Mouse (Mus musculus): ENCODE data around the gene Rab10. TPM values are rescaled to one million over a fixed set of nuclear protein-coding genes. Genes with fewer than 3 reads are reported as not detected.

The Rab10 gene
- 30.7 and 44.9 TPM in 2 replicates for polyA plus RNA-seq (2012; rRNA removed)

DNA sequence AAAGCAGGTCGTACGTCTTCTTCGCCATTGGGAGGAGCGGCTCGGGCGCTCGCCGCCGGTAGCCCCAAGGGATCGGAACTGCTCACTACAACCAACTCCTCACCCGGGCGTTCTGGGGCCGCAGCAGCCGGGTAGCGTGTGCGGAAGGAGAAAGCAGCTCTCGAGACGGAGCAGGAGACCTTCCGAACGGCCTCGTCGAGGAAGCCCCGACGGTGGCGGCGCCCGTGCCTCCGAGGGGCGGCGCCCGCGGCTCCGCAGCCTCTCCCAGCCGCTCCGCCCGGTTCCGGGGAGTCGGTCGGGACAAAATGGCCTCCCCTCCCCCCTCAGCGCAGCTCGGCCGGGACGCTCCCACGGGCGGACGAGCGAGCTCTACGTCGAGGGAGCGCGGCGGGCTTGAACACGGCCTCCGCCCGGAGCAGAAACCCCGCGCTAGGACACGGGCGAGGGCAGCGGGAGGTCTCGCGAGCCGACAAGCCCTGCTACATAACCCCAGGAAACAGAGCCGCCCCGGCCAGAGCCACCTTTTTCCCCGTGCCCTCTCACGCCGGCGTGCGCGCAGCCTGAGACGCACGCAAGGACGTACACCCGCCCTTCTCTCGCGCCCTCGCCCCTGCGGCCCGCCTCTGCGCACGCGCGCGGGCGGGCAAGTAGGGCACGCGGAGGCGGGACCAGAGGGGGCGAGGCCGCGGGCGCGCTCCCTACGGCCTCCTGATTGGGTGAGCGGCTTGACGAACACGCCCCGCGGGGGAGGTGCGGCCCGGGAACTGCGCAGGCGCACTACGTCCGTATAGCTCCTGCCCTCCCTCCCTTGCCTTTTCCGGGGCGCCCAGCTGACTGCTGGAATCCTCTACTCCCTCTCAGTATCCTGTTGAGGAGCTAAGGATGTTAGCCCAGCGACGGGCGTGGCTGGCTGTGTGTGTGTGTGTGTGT is at the start of gene Rab10:
Rab10 (minus strand) TSS at position 579 of the 930 bp plus-strand sequence.

Other genes starting within 250 kb of the Rab10 start
- 13.6 and 16.4 TPM in 2 replicates for gene Kif3c, start 55.2 kb upstream of the Rab10 start, polyA plus RNA-seq (2012; rRNA removed)
- 8.1 and 9.5 TPM in 2 replicates for gene Asxl2, start 116.9 kb upstream of the Rab10 start, polyA plus RNA-seq (2012; rRNA removed)

Data from ovary, adult 2 months (tissue).